Mouse (Mus musculus) T-cell, adult 2 months (primary cell): ENCODE measurements around the gene Dguok.

ENCODE experiments used
- DNase-seq: peaks from one replicate; pipeline ENCODE4 v3.0.0; 2022; ENCODE audit warnings: low spot score

The Dguok gene

DNA sequence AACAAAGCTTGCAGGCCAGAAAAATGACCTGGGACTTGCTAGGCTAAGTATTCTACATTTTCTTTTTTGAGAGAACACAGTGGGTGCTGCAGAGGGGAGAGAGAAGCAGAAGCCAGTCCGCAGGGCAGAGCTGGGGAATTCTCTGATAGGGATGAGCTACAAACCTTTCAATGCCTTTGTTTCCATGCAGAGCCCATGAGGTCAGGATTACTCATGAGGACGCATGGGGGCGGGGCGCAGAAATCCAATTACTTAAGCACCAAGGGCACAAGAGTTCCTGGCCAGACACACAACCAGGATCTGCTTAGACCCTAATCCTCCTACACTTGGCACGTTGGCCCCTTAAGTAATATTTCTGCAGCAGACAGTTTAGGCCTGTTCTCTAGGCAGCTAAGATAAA lies 71.6 kb downstream of the Dguok start:
- DNase-seq: no peak

DNA sequence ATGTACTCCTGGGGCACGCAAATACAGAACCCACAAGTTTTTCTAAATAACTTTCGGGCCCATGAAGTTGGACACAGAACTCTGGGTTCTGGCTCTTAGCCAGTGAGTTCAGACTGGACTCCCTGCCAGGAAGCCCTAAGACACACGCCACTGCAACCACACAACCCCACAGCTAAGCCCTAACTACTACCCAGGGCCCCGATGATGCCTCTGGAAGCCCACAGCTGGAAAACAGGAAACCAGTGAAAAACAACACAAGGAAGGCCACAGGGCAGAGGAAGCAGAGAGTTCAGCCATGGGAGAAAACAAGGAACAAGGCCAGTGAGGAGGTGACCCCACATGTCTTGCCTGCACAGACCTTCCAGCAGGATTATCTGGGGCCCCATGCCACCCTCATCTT lies 73.2 kb downstream of the Dguok start:
- no peak for DNase-seq

- no peak for DNase-seq
These were observed 73.8 kb downstream of the Dguok start for GRCm38 (mm10) chr6:83432966-83433365.
